Mouse (Mus musculus) kidney, postnatal 36 days (tissue): ENCODE measurements at regions not wholly inside any gene's neighbourhood (a gene's known extent, or its start where the extent isn't known, plus 50 kb on each side); places are given as distances from the start of the nearest gene placed in this dataset.

ENCODE experiments used
- DNase-seq, 2 experiments: peaks; one replicate each; pipeline ENCODE4 v3.0.0; 2021 to 2022; ENCODE audit warnings: mixed read lengths in 2 of 2

- no peak for DNase-seq
These were observed 75.7 kb upstream of the Jak1 start for GRCm38 (mm10) chr4:101340741-101341140.

- DNase-seq, result no peak
These were observed 73.1 kb upstream of the Jak1 start for GRCm38 (mm10) chr4:101338211-101338610.

- DNase-seq, result peak in 1 of 2 experiments; percentile 40
These were observed 71.7 kb upstream of the Jak1 start for GRCm38 (mm10) chr4:101336811-101337210.

GRCm38 (mm10) chr4:101336371-101336770, 71.3 kb upstream of the Jak1 start:
- DNase-seq, result no peak

GRCm38 (mm10) chr4:101333868-101334267, 68.8 kb upstream of the Jak1 start:
- DNase-seq, result no peak

- DNase-seq, result peak; percentile 47 to 68
These were observed 68.0 kb upstream of the Jak1 start for GRCm38 (mm10) chr4:101333036-101333435.

GRCm38 (mm10) chr4:101331231-101331630, 66.1 kb upstream of the Jak1 start:
- DNase-seq, result no peak

- DNase-seq, result no peak
These were observed 64.0 kb upstream of the Jak1 start for GRCm38 (mm10) chr4:101329060-101329459.

GRCm38 (mm10) chr4:101326067-101326466, 61.0 kb upstream of the Jak1 start:
- no peak for DNase-seq

- DNase-seq, result no peak
These were observed 56.6 kb upstream of the Jak1 start for GRCm38 (mm10) chr4:101321731-101322130.

GRCm38 (mm10) chr4:101320587-101320986, 55.5 kb upstream of the Jak1 start:
- peak; percentile 38 to 69 for DNase-seq

GRCm38 (mm10) chr4:101319681-101320220, 54.7 kb upstream of the Jak1 start:
- DNase-seq, result no peak

- peak in 1 of 2 experiments; percentile 42 for DNase-seq
These were observed 53.8 kb upstream of the Jak1 start for GRCm38 (mm10) chr4:101318836-101319235.

- no peak for DNase-seq
These were observed 51.0 kb upstream of the Jak1 start for GRCm38 (mm10) chr4:101316061-101316460.
